Mouse (Mus musculus) gastrocnemius, postnatal 25 days (tissue): Measurements from ENCODE around the gene Ntm. TPM values are rescaled to one million over a fixed set of nuclear protein-coding genes. Genes with fewer than 3 reads are reported as not detected.
A peak's percentile ranks its signal among the peaks of the same experiment; 100 is the strongest.

ENCODE experiments used
- DNase-seq: peaks from one replicate; pipeline ENCODE4 v3.0.0; 2022
- total RNA-seq, 2 experiments: library from RNA; stranded (reverse); gene quantifications; 1 replicate in 1 of 2; 2 replicates in 1 of 2; pipeline ENCODE4 v1.2.3; 2021

The Ntm gene
- total RNA-seq, 2 experiments from 2014 or later: 0.29 to 1.1 TPM

DNA sequence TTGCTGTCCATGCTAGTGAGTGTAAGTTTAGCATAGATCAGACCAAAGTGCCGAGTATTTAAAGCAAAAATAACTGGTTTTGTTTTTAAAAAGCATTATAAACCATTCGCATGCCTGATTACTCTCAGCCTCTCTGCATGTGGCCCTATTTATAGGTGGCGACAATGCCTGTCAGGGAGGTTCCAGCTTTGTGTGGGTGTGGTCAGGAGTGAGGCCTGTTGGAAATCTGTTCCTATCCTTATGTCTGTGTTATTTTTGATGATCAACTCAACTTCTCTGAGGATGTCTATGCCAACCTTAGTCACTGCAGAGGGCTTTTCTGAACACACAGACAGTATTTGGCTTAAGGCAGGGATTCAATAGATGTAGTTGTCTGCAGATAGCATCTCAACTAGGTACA, 78.9 kb downstream of the Ntm start:
- DNase-seq: no peak

GRCm38 (mm10) chr9:29881614-29882013, 81.3 kb downstream of the Ntm start:
- no peak for DNase-seq

- no peak for DNase-seq
Measured at GRCm38 (mm10) chr9:29877583-29877982, 85.4 kb downstream of the Ntm start.

DNA sequence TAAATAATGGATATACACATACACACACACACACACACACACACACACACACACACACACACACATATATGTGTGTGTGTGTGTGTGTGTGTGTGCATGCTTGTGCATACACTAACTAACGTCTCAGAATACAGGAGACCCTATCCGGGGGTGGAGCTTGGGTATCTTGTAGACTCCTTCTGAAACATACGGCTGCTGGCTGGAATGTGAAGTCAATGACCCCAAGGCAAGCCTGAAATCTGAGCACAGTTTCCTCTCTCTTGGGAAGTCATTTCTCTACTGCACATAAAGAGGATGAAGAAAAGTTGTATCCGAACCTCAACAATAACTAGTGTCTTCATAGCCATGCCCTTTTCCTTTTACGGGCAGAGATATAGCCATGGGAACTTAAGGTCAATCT, 95.2 kb downstream of the Ntm start:
- DNase-seq: no peak

GRCm38 (mm10) chr9:29866824-29867223, 96.1 kb downstream of the Ntm start:
- DNase-seq: no peak

DNA sequence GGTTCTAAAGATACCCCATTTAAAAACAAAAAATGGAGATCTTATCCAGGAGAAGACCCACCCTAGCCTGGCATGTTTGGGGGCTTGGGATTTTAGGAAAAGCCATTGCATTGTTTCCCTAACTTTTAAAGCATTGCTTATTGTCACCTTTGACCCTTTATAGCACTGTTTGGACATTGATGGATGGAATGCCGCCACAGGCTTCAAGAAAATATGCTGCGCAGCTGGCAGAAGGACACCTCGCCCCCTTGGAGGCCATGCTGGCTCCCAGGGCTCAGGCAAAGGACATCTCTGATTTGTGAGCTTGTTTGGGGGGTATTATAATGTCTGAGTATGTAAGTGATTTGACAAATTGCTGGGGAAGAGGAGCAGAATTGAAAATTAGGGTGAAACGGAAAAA, 96.8 kb downstream of the Ntm start:
- no peak for DNase-seq

DNA sequence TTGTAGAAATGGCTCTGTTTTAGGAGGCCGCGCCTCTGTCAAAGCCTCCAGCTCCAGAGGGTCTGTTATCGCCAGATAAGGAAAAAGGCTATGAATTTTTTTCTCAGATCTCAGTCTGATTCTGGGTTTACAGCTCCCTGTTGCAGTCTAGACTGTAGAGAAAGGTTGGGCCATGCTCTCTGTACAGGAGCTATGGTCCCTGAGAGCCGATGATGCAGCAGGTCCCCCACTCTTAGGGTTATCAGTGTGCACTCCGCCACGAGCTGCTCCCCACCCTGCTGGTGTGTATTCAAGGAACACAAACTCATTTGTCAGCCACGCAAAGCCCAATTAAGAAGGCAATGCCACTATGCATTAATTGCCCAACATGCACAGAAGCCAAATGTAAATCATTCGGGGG, 97.4 kb downstream of the Ntm start:
- DNase-seq: no peak

DNA sequence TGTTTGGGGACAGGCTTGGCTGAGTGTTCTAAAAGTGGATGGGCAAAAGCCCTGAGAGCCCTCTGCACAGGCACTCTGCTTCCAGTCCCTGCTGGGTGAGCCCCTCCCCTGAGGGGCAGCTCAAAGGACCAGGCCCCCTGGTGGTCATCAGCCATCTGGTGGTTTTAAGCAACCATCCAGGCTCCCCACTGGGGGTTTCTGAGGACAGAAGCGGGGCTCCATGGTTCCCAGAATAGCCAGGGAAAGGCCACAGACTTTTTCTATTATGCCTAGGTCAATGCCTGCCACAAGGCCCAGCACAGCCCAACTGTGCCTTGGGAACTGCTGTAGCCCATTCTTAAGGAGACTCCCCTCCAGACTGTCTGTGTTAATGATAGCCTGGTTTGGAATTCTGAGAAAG, 98.1 kb downstream of the Ntm start:
- DNase-seq: no peak

GRCm38 (mm10) chr9:29862408-29862807, 100.5 kb downstream of the Ntm start:
- no peak for DNase-seq

DNA sequence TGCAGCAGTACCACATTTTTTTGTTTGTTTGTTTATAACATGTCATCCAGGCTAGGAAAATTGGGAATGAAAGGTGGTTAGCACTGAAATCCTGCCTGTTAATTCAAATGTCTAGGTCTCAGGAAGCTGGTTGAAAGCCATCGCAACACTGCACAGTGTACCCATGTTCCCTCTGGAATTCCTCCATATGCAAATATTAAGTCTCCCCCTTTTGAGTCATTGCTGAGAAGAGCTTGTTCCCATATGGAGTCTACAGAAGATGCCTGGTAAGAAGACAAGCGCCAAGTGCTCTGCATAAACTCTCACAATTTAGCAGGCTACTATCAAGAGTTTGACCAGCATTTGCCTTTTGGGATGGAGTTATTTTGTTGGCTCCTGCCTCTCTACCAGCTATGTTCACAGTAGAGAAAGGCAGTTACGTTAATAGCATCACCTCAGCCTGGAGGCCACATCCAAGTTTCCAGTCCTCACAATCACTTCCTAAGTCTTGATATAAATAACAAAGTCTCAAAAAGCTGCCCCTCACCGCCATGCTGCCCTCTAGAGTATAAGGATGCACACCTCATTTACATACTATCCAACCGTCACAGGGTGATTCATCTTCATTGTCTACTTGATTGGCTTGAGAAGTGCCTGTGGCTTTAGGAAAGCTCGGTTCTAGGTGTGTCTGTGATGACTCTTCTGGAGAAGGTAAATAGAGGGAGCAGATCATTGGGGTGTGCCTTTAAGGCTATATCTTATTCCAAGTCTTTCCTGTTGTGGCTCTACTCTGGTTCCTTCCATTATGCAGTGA, 103.5 kb downstream of the Ntm start:
- DNase-seq: no peak

DNA sequence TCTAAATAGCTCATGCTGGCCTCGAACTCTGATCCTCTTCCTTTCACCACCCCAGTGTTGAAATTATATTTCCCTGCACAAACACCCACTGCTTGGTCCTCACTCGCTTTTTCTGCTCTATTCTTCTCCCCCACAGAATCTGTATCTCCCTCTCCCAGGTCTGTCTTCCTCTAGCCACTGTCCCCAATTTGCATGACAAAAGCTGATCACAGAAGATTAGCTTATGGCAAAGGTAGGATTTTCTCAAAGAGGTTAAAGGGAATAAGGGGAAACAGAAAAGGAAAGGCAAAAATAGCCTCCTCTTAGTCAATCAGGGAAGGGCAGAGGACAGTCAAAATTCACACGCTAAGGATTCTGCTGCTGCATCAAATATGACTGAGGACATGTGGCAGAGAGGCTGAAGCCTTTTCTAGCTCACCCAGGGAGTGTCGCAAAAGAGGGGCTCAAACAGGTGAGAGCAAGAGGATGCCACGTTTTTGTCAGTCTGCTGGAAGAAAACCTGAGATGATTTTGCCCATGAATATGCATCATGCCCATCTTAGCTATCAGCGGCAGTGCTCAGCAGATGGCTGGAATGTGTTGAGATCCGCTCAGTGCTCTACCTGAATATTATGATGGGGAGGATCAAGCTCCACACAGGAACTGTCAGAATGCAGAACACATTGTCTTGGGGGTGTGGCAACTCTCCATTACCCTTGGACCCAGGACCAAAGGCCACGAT, 114.0 kb downstream of the Ntm start:
- no peak for DNase-seq

DNA sequence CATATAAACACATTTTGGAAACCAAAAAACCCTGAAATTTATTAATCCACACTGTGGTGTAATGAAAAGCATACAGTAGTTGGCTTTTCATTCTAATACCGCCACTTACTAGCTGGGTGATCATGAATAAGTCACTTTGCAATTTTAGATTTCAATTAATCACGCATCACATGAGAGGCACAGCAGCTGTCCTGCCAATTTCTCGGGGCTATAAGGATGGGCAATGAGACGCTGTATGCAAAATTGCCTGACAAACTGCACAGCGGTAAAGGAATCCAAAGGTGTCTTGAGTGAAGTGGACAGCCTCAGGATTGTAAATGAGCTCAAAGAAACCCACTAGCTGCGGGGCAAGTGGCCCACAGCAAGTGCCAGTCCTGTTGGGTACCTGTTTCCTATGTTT, 125.6 kb downstream of the Ntm start:
- no peak for DNase-seq

DNA sequence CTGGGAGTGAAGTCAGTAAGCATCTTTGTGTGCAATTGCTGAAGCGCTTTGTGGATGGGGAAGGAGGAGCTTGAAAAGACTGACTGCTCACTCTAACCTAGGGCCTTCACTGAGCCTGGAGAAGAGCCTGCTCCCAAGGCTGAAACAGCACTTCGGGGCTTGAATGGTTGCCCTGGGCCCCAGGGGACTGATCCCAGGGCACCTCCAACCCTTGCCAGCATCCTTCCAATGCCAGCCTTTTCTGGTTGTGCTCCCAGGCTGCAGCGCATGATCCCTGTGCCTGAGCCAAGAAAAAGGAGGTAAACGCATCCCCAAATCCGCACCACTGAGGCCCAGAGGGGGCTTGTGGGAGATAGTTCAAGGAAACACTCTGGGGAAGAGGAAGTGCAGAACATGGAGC, 128.0 kb downstream of the Ntm start:
- DNase-seq: peak; percentile 21

DNA sequence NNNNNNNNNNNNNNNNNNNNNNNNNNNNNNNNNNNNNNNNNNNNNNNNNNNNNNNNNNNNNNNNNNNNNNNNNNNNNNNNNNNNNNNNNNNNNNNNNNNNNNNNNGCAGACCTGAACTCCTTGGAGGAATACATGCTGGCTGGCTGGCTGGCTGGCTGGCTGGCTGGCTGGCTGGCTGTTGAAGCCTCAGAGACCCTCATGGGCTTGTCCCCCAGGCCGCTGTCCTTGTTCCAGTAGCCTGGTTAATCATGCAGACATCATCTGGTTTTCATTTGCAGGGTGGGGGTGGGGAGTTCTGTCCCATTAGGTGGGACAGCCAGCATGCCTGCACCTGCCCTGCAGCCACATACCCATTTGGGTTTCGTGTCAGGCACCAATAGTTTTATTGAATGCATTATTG, 129.2 kb downstream of the Ntm start:
- DNase-seq: no peak

- DNase-seq: no peak
Measured at GRCm38 (mm10) chr9:29827240-29827660, 135.7 kb downstream of the Ntm start.

- no peak for DNase-seq
Measured at GRCm38 (mm10) chr9:29825236-29825635, 137.7 kb downstream of the Ntm start.

- no peak for DNase-seq
Measured at GRCm38 (mm10) chr9:29823716-29824115, 139.2 kb downstream of the Ntm start.

- DNase-seq: no peak
Measured at GRCm38 (mm10) chr9:29812685-29813084, 150.3 kb downstream of the Ntm start.

- no peak for DNase-seq
Measured at GRCm38 (mm10) chr9:29806790-29807189, 156.2 kb downstream of the Ntm start.

- DNase-seq: no peak
Measured at GRCm38 (mm10) chr9:29804483-29804882, 158.5 kb downstream of the Ntm start.

GRCm38 (mm10) chr9:29803738-29804285, 159.1 kb downstream of the Ntm start:
- DNase-seq: no peak

DNA sequence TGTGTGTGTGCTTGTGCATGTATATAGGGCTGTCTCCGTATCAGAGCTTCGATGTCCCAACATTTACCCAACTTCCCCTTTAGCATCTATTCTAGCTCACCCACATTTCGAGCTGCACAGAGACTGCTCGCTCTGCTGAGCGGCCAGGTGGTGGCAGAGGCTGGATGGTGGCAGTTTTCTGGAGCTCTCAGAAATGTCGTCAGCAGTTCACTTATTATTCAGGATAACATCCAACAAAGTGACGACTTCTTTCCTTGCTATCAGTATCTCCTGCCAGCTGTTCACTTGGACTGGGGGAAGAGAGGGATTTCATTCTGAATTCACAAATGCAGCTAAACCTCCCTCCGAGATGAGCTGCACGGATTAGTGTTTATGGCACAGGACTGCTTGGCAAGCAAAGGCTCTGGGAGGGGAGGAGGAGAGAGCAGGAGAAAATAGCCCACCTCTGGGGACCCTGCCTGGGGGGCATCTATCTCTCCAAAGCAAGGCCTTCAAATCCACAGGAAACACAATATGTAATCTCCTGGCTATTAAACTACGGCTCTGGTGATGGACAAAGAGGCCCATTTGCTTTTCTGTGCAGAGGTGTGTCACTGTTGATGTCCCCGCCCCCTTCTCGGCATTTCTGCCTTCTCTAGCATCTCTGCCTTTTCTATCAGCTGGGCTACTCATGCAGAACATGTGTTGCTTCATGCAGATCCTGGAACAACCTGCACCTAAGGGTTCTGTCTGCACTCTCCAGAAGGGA, 159.8 kb downstream of the Ntm start:
- no peak for DNase-seq
